Mouse (Mus musculus): ENCODE measurements around the gene Tab1. TPM values are rescaled to one million over a fixed set of nuclear protein-coding genes. Genes with fewer than 3 reads are reported as not detected.
A peak's percentile ranks its signal among the peaks of the same experiment; 100 is the strongest.
"Not testable (repeated sequence)": the region's sequence is repeated elsewhere in the genome, so short reads cannot be mapped to it uniquely, and the experiment has no call there.

Gene Tab1
- total RNA-seq, 4 experiments from 2014 or later, result 11.5 to 13.6 (median 12.8) TPM

- no peak for DNase-seq (ENCODE audit: low spot score in 2 of 2)
Observed at GRCm38 (mm10) chr15:80105490-80106410, 27.2 kb upstream of the Tab1 start.

- DNase-seq (ENCODE audit: low spot score in 2 of 2), result no peak
Observed at GRCm38 (mm10) chr15:80107143-80107542, 25.8 kb upstream of the Tab1 start.

- no peak for DNase-seq (ENCODE audit: low spot score in 2 of 2)
Observed at GRCm38 (mm10) chr15:80107575-80107974, 25.4 kb upstream of the Tab1 start.

GRCm38 (mm10) chr15:80111436-80111835, 21.5 kb upstream of the Tab1 start:
- no peak for DNase-seq (ENCODE audit: low spot score in 2 of 2)

GRCm38 (mm10) chr15:80112499-80112898, 20.4 kb upstream of the Tab1 start:
- DNase-seq (ENCODE audit: low spot score in 2 of 2), result no peak

GRCm38 (mm10) chr15:80114414-80114813, 18.5 kb upstream of the Tab1 start:
- DNase-seq (ENCODE audit: low spot score in 2 of 2), result no peak

- no peak for DNase-seq (ENCODE audit: low spot score in 2 of 2)
Observed at GRCm38 (mm10) chr15:80115256-80115655, 17.7 kb upstream of the Tab1 start.

- no peak for DNase-seq (ENCODE audit: low spot score in 2 of 2)
Observed at GRCm38 (mm10) chr15:80115866-80116794, 16.8 kb upstream of the Tab1 start.

- DNase-seq (ENCODE audit: low spot score in 2 of 2), result no peak
Observed at GRCm38 (mm10) chr15:80117154-80117553, 15.8 kb upstream of the Tab1 start.

GRCm38 (mm10) chr15:80119076-80119475, 13.9 kb upstream of the Tab1 start:
- DNase-seq (ENCODE audit: low spot score in 2 of 2), result no peak

GRCm38 (mm10) chr15:80121721-80122325, 11.1 kb upstream of the Tab1 start:
- no peak for DNase-seq (ENCODE audit: low spot score in 2 of 2)

- not testable (repeated sequence) for DNase-seq (ENCODE audit: low spot score in 2 of 2)
Observed at GRCm38 (mm10) chr15:80122431-80122830, 10.5 kb upstream of the Tab1 start.

GRCm38 (mm10) chr15:80124651-80125050, 8.3 kb upstream of the Tab1 start:
- no peak for DNase-seq (ENCODE audit: low spot score in 2 of 2)

- DNase-seq (ENCODE audit: low spot score in 2 of 2), result no peak
Observed at GRCm38 (mm10) chr15:80127191-80127590, 5.7 kb upstream of the Tab1 start.

GRCm38 (mm10) chr15:80129982-80130381, 2.9 kb upstream of the Tab1 start:
- DNase-seq (ENCODE audit: low spot score in 2 of 2), result no peak

GRCm38 (mm10) chr15:80130689-80131088, 2.2 kb upstream of the Tab1 start:
- DNase-seq (ENCODE audit: low spot score in 2 of 2), result no peak

- no peak for DNase-seq (ENCODE audit: low spot score in 2 of 2)
Observed at GRCm38 (mm10) chr15:80131421-80131820, 1.5 kb upstream of the Tab1 start.

GRCm38 (mm10) chr15:80132452-80132851, 475 bp upstream of the Tab1 start:
- DNase-seq (ENCODE audit: low spot score in 2 of 2), result no peak

GRCm38 (mm10) chr15:80133682-80134449, 939 bp downstream of the Tab1 start:
- DNase-seq (ENCODE audit: low spot score in 2 of 2), result peak in 1 of 2 experiments; percentile 11

GRCm38 (mm10) chr15:80134450-80134847, 1.5 kb downstream of the Tab1 start:
- DNase-seq (ENCODE audit: low spot score in 2 of 2), result no peak

- DNase-seq (ENCODE audit: low spot score in 2 of 2), result no peak
Observed at GRCm38 (mm10) chr15:80135499-80135898, 2.6 kb downstream of the Tab1 start.
